Mouse (Mus musculus): Measurements from ENCODE around the gene Gli2. TPM values are rescaled to one million over a fixed set of nuclear protein-coding genes. Genes with fewer than 3 reads are reported as not detected.

The Gli2 gene
- polyA plus RNA-seq, 1 experiment from 2014 or later, result 3.8 TPM

- Histone ChIP-seq H3K27ac (ENCODE audit: low read depth, low read length) (no peak overlapping the region), H3K4me1 (replicated peaks; ENCODE audit: control insufficient read depth, insufficient read depth, low read length) (no peaks in the 10 kb centered on the region), H3K9ac (ENCODE audit: low read depth, low read length) (no peak overlapping the region), H3K27me3 (replicated peaks; ENCODE audit: control insufficient read depth, insufficient read depth, low read length) (peaks cover 2% of the 10 kb centered on the region; the same call in 1 of the 2 replicates), H3K9me3 (ENCODE audit: control insufficient read depth) (no peaks in the 10 kb centered on the region), H3K36me3 (ENCODE audit: control insufficient read depth, insufficient read depth) (no peaks in the 10 kb centered on the region), H3K4me3 (ENCODE audit: low read depth, low read length) (no peak overlapping the region), H3K4me2 (replicated peaks; ENCODE audit: low read depth) (peak overlapping the region; percentile 13; the same call in 1 of the 2 replicates)
- peak; percentile 62 for TF ChIP-seq CTCF (IDR thresholded peaks at IDR 0.05; ENCODE audit: low read depth)
- ATAC-seq, result peak; percentile 33; the same call in 1 of the 2 replicates
- 48% methylated on average over 6 of the region's 6 CpGs for WGBS
These were observed 21.5 kb upstream of the Gli2 start for GRCm38 (mm10) chr1:119074910-119075309.

GRCm38 (mm10) chr1:119073876-119074275, 20.5 kb upstream of the Gli2 start:
- Histone ChIP-seq H3K9me3 (ENCODE audit: control insufficient read depth) (no peaks in the 10 kb centered on the region), H3K4me3 (ENCODE audit: low read depth, low read length) (no peak overlapping the region), H3K27ac (ENCODE audit: low read depth, low read length) (no peak overlapping the region), H3K4me2 (replicated peaks; ENCODE audit: low read depth) (no peak overlapping the region), H3K9ac (ENCODE audit: low read depth, low read length) (no peak overlapping the region), H3K4me1 (replicated peaks; ENCODE audit: control insufficient read depth, insufficient read depth, low read length) (no peaks in the 10 kb centered on the region), H3K27me3 (replicated peaks; ENCODE audit: control insufficient read depth, insufficient read depth, low read length) (peaks cover 2% of the 10 kb centered on the region; the same call in 1 of the 2 replicates), H3K36me3 (ENCODE audit: control insufficient read depth, insufficient read depth) (no peaks in the 10 kb centered on the region)
- no peak for TF ChIP-seq CTCF (IDR thresholded peaks at IDR 0.05; ENCODE audit: low read depth)
- 82% methylated on average over 7 of the region's 7 CpGs for WGBS
- ATAC-seq, result no peak

- TF ChIP-seq CTCF (IDR thresholded peaks at IDR 0.05; ENCODE audit: low read depth), result no peak
- no peak overlapping the region for H3K4me3 ChIP-seq (ENCODE audit: low read depth, low read length)
- H3K27me3 ChIP-seq (replicated peaks; ENCODE audit: control insufficient read depth, insufficient read depth, low read length), result no peaks in the 10 kb centered on the region
- H3K36me3 ChIP-seq (ENCODE audit: control insufficient read depth, insufficient read depth), result no peaks in the 10 kb centered on the region
- H3K4me1 ChIP-seq (replicated peaks; ENCODE audit: control insufficient read depth, insufficient read depth, low read length), result no peaks in the 10 kb centered on the region
- no peaks in the 10 kb centered on the region for H3K9me3 ChIP-seq (ENCODE audit: control insufficient read depth)
- WGBS, result 69% methylated on average over 20 of the region's 20 CpGs
- H3K27ac ChIP-seq (ENCODE audit: low read depth, low read length), result no peak overlapping the region
- ATAC-seq, result no peak
- H3K9ac ChIP-seq (ENCODE audit: low read depth, low read length), result no peak overlapping the region
- H3K4me2 ChIP-seq (replicated peaks; ENCODE audit: low read depth), result no peak overlapping the region
These were observed 11.7 kb upstream of the Gli2 start for GRCm38 (mm10) chr1:119064892-119065671.

GRCm38 (mm10) chr1:119056491-119056890, 3.1 kb upstream of the Gli2 start:
- no peaks in the 10 kb centered on the region for H3K4me1 ChIP-seq (replicated peaks; ENCODE audit: control insufficient read depth, insufficient read depth, low read length)
- TF ChIP-seq CTCF (IDR thresholded peaks at IDR 0.05; ENCODE audit: low read depth), result no peak
- H3K27me3 ChIP-seq (replicated peaks; ENCODE audit: control insufficient read depth, insufficient read depth, low read length), result peaks cover 26% of the 10 kb centered on the region
- H3K4me2 ChIP-seq (replicated peaks; ENCODE audit: low read depth), result no peak overlapping the region
- WGBS, result 50% methylated on average over 8 of the region's 8 CpGs
- no peak overlapping the region for H3K27ac ChIP-seq (ENCODE audit: low read depth, low read length)
- no peak for ATAC-seq
- H3K4me3 ChIP-seq (ENCODE audit: low read depth, low read length), result no peak overlapping the region
- no peaks in the 10 kb centered on the region for H3K9me3 ChIP-seq (ENCODE audit: control insufficient read depth)
- H3K36me3 ChIP-seq (ENCODE audit: control insufficient read depth, insufficient read depth), result no peaks in the 10 kb centered on the region
- H3K9ac ChIP-seq (ENCODE audit: low read depth, low read length), result no peak overlapping the region

- TF ChIP-seq CTCF (IDR thresholded peaks at IDR 0.05; ENCODE audit: low read depth), result no peak
- no peak for ATAC-seq
- no peak overlapping the region for H3K27ac ChIP-seq (ENCODE audit: low read depth, low read length)
- H3K9me3 ChIP-seq (ENCODE audit: control insufficient read depth), result no peaks in the 10 kb centered on the region
- no peak overlapping the region for H3K4me3 ChIP-seq (ENCODE audit: low read depth, low read length)
- peaks cover 28% of the 10 kb centered on the region for H3K27me3 ChIP-seq (replicated peaks; ENCODE audit: control insufficient read depth, insufficient read depth, low read length)
- H3K4me2 ChIP-seq (replicated peaks; ENCODE audit: low read depth), result no peak overlapping the region
- H3K36me3 ChIP-seq (ENCODE audit: control insufficient read depth, insufficient read depth), result no peaks in the 10 kb centered on the region
- WGBS, result 76% methylated on average over 4 of the region's 4 CpGs
- H3K9ac ChIP-seq (ENCODE audit: low read depth, low read length), result no peak overlapping the region
- no peaks in the 10 kb centered on the region for H3K4me1 ChIP-seq (replicated peaks; ENCODE audit: control insufficient read depth, insufficient read depth, low read length)
These were observed 2.4 kb upstream of the Gli2 start for GRCm38 (mm10) chr1:119055801-119056200.

- WGBS, result 37% methylated on average over 6 of the region's 6 CpGs
- peak overlapping the region; percentile 53 for H3K4me3 ChIP-seq (ENCODE audit: low read depth, low read length)
These were observed 1.0 kb upstream of the Gli2 start for GRCm38 (mm10) chr1:119054468-119054867.

More at GRCm38 (mm10) chr1:119054468-119054867, 1.0 kb upstream of the Gli2 start:
- no peak for ATAC-seq
- Histone ChIP-seq H3K9me3 (ENCODE audit: control insufficient read depth) (no peaks in the 10 kb centered on the region), H3K27ac (ENCODE audit: low read depth, low read length) (no peak overlapping the region), H3K27me3 (replicated peaks; ENCODE audit: control insufficient read depth, insufficient read depth, low read length) (peaks cover 38% of the 10 kb centered on the region), H3K36me3 (ENCODE audit: control insufficient read depth, insufficient read depth) (no peaks in the 10 kb centered on the region), H3K4me2 (replicated peaks; ENCODE audit: low read depth) (peak overlapping the region; percentile 77), H3K9ac (ENCODE audit: low read depth, low read length) (no peak overlapping the region), H3K4me1 (replicated peaks; ENCODE audit: control insufficient read depth, insufficient read depth, low read length) (no peaks in the 10 kb centered on the region)
- TF ChIP-seq CTCF (IDR thresholded peaks at IDR 0.05; ENCODE audit: low read depth), result no peak
